Mouse (Mus musculus) cerebellum, postnatal 10 days (tissue): Measurements from ENCODE around the gene Il1rl1.
A peak's percentile ranks its signal among the peaks of the same experiment; 100 is the strongest.

Experiments used
- DNase-seq, 2 experiments: peaks; one replicate each; pipeline ENCODE4 v3.0.0; 2021; ENCODE audit warnings: mixed read lengths in 2 of 2

Gene Il1rl1

DNA sequence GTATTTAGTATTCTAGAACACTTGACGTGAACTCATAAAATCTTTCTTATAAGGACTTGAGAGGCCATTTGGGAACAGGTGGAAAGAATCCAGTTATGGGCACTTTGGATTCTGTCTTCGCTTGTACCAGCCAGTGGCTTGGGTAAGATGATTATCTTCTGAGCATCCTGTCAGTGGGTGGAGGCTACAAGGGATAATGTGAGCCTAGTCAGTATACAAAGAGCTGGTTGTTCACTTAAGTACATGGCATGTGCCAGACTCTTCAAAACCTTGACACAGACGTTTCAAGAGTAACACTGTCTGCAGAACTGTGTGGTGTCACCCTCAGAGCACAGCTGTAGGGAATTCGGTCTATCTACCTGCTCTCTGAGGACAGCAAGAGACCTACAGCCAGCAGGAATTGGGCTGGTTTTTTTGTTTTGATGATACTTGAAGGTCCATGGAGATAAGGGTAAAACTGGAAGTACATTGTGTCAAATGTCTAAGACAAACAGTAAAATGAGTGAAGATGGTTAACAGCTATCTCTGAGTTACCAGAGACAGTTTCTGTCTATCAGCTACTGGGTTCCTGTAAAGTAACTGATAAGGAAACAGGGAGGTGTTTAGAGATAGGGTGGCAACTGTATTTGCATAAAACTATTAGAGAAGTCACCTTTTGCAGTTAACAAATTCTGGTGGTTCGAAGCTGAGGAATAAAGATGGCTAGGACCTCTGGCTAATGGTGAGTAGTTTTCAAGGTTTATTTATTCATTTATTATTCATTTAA lies at the start of gene Il1rl1:
TSS of gene Il1rl1 (plus strand) at position 661 of the 766 bp plus-strand sequence.
- DNase-seq: no peak

GRCm38 (mm10) chr1:40380111-40380510 lies 49.3 kb upstream of the Il1rl1 start:
- DNase-seq: peak; percentile 76 to 78

DNA sequence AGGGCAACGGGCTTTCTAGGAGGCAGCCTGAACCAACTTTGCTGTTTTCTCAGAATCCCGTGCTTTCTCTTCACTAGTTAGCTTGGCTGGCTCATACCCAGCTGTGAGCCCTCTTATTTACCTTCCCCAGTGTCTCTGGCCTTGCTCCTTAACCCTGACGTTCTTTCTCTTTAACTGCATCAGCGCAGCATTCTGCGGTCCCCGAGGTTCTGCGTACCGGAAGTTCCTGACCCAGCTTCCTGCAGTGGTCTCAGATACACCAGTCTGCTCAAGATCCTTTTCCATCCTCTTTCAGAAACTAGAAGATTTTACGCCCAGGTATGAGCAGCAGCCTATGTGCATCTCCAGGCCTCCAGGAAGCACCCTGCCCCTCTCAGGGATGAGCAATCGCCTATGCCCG lies 48.4 kb upstream of the Il1rl1 start:
- DNase-seq: no peak

- no peak for DNase-seq
Measured at GRCm38 (mm10) chr1:40382841-40383240, 46.5 kb upstream of the Il1rl1 start.

DNA sequence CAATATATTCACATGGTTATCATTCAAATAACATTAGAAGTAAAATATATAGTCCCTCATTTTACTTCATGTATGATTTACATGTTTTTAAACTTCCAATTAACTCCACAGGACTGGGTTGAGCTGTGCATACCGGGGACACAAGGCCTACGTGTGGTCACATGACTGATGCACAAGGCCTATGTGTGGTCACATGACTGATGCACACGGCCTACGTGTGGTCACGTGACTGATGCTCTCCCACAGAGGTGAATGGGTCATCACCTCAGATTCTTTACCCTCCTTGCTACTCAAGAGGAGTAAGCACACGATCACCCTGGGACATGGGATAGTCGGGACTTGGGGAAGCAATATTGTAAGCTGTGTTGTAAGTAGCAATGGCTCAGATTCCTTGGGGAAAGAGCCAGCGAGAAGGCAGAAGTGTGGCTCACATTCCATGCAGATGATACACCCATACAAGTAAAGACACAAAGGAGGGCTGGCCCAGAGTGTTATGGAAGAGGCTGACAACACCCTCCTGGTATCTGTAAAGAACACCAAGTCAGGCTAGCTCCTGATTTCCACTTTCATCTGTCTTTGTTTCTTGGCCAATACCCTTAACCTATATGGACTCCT lies 44.3 kb upstream of the Il1rl1 start:
- no peak for DNase-seq

DNA sequence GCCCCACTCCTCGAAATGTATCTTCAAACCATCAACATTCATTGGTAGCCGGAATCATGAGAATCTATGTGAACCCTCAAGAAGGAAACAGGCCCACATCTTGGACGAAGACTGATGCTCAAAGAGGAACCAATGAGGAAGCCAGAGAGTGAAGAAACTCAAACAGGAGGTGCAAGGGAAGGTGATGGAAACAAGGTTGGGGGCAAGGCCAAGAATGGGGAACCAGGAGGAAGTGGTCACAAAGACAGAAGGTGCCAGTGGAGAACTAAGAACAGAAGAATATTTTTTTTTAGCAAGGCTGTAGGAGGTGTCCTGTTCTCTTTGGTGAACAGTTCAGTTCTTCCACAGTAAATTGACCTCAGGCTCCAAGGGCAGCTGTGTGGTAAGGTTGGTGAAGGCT lies 38.0 kb upstream of the Il1rl1 start:
- no peak for DNase-seq

DNA sequence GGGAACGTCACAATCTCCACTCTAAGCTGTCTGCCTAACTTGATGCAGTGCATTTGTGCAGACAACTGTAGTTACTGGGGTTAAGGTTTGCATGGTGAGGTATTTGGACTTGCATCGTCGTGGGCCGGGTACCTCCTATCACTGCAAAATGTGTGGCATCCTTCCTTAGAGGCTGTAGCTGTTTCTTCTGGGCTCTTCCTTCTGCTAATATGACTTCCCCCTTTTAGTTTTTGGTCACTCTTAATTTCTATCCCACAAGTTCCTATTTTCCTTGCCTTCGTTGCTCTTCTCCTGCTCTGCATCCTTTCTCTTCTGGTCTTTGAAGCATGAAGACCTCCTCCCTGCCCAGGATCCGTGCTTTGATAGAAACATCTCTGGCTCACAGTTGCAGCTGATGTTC lies 36.8 kb upstream of the Il1rl1 start:
- no peak for DNase-seq

GRCm38 (mm10) chr1:40393214-40393613 lies 36.2 kb upstream of the Il1rl1 start:
- DNase-seq: no peak

- no peak for DNase-seq
Measured at GRCm38 (mm10) chr1:40399639-40400038, 29.7 kb upstream of the Il1rl1 start.

DNA sequence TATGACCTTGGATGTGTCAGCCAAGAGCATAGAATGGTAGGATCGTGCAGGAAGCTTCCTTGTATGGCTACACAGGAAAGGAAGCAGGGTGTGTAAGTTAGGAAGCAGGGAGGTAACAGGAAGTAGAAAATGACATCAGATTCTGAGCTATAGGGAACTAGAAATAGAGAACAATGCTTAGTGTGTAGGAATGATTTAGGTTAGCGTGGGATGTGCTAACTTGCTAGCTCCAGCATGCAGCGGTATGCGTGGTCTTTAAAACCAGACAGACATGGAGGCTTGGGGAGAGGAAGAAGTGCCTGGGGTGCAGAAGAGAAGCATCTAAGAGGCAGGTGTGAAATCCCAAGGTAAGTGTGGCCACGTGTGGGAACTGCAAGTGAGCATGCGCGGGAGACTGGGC lies 24.7 kb upstream of the Il1rl1 start:
- no peak for DNase-seq

GRCm38 (mm10) chr1:40409882-40410281 lies 19.5 kb upstream of the Il1rl1 start:
- no peak for DNase-seq

- no peak for DNase-seq
Measured at GRCm38 (mm10) chr1:40413039-40413438, 16.3 kb upstream of the Il1rl1 start.

DNA sequence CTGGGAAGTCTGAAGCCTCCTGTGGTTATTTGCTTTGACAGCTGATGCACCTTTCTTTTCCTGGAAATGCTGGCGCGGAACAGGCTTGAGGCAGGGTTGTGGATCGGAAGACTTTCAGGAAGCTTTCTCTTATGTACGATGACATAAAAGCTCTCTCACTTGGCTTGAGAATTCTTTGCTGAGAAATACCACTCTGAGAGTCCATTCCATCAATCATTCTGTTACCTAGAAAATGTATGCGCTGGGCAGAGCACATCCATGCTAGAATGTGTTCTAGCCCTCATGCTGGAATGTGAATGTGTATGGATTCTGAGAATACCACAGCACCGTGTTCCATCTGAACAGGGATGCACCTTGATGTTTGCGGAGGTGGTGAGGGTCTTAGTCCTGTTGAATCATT lies 15.1 kb upstream of the Il1rl1 start:
- DNase-seq: no peak

DNA sequence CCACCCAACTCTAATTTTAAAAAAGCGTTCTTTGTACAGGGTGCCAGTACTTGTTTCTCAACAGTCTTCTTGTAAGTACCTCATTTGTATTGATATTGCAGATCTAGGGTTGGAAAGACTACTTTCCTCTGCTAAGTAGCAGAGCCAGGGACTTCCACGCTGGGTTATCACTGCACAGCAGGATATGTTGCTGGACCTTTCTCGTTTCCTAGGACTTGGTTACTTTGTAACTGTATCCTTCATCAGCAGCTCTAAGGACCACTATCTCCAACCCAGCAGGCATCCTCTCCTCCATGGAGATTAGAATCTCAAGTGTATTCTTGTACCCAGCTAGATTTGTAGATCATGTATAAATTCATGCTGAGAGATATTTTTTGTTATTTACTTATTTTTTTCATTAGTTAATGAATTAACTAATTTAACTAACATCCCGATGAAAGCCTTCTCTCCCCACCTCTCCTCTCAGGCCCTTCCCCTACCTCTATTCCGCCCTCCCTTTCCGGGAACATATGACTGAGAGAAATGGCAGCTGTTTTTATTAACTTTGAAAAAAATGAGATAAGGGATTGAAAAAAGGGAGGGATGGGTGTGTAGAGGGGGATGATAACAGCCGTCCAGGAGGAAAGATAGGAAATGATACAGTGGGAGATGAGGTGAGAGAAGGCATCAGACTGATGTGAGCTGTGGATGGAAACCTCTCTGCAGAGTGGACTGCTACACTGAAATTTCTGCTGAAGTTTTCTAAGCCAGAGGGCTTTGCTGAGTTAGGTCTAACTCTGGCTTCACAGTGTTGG lies 14.3 kb upstream of the Il1rl1 start:
- no peak for DNase-seq

- DNase-seq: no peak
Measured at GRCm38 (mm10) chr1:40417034-40417433, 12.3 kb upstream of the Il1rl1 start.

- DNase-seq: no peak
Measured at GRCm38 (mm10) chr1:40418512-40418911, 10.9 kb upstream of the Il1rl1 start.

DNA sequence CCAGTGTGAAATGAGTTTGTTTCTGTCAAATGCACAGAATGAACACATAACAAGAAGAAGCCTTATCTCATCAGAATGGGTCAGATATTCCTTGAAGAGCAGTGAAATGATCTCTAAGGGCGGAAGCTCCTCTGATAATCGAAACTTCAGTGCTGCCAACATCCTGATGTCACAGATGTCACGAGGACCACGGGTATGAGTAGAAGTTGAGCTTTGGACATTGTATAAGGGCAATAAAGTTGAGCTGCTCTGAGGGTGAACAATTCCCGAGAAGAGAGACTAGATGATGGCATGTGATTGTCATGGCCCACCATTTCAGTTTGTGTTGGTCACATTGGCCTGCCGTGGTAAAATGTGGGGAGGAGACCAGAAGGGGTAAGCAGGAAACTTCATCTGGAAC lies 5.5 kb upstream of the Il1rl1 start:
- DNase-seq: no peak

DNA sequence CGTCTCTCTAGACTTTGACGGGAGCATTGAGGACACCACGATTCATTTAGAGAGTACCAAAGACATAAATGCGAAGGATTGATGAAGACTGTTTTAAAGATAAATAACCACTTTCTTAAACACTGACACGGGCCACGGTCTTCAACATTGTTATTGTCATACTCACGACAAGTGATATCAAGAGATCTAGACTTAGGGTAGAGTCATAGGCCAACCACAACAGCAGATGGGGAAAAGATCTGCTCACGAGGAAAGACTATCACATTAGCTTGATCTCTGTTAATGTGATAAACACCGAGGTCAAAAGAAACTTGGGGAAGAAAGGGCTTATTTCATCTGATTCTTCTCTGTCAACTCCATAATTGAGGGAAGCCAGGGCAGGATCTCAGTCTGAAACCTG lies 2.1 kb upstream of the Il1rl1 start:
- DNase-seq: no peak

- DNase-seq: no peak
Measured at GRCm38 (mm10) chr1:40427901-40428300, 1.5 kb upstream of the Il1rl1 start.

DNA sequence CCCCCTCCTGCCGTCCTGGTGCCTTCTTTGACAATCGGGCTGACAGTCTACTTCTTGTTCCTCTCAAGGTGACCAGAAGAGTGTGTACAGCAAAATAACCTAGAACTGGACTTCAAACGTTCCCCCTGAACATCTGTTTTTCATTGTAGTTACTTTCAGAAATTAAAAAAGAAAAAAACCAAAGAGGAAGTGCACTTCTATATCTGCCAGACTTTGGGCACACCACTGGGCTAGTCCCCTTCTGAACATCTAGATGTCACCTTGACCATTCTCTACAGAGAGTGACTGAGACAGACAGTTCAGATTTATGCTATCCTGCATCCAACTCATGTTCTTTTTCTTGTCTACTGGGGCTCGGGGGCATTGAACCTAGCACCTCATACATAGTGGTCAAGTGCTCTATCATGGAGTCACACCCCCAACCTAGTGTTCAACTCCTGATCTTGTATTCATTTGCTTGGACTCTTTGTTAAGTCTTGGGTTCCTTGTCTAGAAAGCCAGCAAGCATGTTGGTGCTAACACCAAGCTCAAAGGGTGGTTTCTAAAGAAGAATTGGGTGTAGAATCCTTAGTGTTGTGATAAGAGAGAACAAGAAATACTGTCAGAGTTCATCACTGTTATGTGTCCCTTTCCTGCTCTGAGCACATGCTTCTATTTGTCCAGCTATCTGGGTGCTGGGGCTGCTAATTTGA lies 919 bp downstream of the Il1rl1 start:
- no peak for DNase-seq

DNA sequence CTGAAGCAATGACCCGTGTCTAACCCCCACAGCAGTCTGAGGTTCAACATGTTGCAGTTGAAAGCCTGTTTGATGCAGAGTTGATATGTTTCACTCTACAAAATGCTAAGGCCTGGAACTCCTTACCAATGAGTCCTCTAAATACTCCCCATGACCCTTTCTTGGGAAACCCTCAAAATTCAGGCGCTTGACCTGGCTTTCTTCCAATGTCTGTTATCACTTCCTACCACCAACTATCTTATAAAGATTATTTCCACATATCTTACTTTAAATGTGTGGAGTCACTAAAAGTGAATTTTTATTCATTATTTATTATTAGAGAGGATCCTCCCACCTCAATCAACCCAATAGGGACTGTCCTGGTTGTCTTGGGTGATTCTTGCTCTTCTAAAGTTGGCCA lies 2.8 kb downstream of the Il1rl1 start:
- DNase-seq: no peak

DNA sequence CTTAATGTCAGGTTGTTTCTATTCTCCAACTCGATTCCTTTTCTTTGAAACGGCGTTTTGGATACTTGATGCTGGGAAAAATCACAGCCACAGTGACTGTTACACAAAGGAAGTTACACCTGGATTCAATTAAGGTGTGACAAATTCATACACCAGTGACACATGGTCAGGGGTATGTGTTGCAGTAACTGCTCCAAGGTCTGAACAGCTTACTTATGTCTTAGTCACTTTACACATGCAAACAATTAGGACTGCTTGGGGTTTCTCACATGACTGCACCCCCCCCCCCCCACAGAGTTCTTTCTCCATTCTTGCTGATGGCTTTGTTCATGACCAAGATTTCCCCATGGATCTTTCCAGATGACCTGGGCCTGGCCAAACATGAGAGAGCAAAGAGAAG lies 6.6 kb downstream of the Il1rl1 start:
- no peak for DNase-seq

DNA sequence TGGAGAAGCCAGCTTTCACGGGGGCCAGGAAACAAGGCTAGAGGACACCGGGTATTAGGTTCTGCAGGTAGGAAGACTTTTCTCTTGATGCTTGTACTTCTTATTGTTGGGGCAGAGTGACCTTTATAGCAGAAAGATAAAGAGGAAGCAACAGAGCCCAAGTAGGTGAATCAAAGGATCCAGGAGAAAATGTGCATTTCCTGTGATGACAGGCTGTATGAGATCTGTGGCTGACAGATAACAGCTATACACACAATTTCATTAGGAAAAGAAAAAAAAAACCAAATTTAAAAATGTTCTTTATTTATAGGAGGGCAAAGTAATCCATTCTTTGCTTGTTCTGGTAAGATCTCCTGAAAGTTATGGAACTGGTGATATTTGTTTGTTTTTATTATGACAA lies 8.0 kb downstream of the Il1rl1 start:
- no peak for DNase-seq
